Mouse (Mus musculus) spleen, postnatal 0 days (tissue): ENCODE data around the gene Aqp1. TPM values are rescaled to one million over a fixed set of nuclear protein-coding genes. Genes with fewer than 3 reads are reported as not detected.

Experiments used
- polyA plus RNA-seq: library from polyadenylated mRNA; unstranded; fragments of >200 nt; fragmentation: Nextera tagmentation; extraction: Ambion mirVana; gene quantifications from 2 replicates; pipeline ENCODE4 v1.2.1, GENCODE M21; 2015

The Aqp1 gene
- polyA plus RNA-seq = 278 and 303 TPM in 2 replicates

GRCm38 (mm10) chr6:55335989-55336514 is at the start of gene Aqp1:
Gene Aqp1, plus strand, starts transcription at chr6:55336432.

DNA sequence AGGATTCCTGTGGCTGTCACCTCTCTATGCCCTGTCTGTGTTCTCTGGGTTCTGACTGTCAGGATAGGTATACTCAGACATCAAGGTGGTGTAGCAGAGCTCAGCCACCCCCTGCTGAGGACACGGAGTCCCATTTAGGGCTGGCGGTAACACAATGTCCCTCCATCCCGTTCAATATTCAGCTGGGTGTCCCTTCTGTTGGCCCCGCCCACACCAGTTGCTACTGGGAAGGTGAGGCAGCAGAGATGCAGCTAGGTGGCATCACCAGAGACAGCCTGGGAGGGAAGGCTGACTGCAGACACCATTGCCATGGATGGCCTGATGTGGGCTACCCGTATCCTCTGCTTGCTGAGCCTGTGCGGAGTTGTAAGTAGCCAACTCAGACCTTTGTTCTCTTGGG is 39.8 kb downstream of the Aqp1 start, which contains the start of gene Ghrhr:
Gene Ghrhr, plus strand, starts transcription at position 220 of the 400 bp plus-strand sequence.

Other genes starting within 250 kb of the Aqp1 start
- not detected in 2 replicates for gene Crhr2, start 203.4 kb upstream of the Aqp1 start, polyA plus RNA-seq
- gene Inmt, start 161.4 kb upstream of the Aqp1 start, polyA plus RNA-seq = 0.14 TPM in 1 of 2 replicates, not detected in the other
- 1.9 and 2.2 TPM in 2 replicates for gene Mindy4, start 133.0 kb upstream of the Aqp1 start, polyA plus RNA-seq
- gene Ghrhr, start 39.9 kb downstream of the Aqp1 start, polyA plus RNA-seq = 0.25 and 0.36 TPM in 2 replicates
- gene Adcyap1r1, start 115.5 kb downstream of the Aqp1 start, polyA plus RNA-seq = 0.08 and 0.13 TPM in 2 replicates